Mouse (Mus musculus): Measurements from ENCODE around the gene Map3k3. TPM values are rescaled to one million over a fixed set of nuclear protein-coding genes. Genes with fewer than 3 reads are reported as not detected.

Gene Map3k3
- polyA plus RNA-seq (2017; shearing (Covaris generic)) = 10 to 100 TPM; 51.2 to 76.6 TPM

DNA sequence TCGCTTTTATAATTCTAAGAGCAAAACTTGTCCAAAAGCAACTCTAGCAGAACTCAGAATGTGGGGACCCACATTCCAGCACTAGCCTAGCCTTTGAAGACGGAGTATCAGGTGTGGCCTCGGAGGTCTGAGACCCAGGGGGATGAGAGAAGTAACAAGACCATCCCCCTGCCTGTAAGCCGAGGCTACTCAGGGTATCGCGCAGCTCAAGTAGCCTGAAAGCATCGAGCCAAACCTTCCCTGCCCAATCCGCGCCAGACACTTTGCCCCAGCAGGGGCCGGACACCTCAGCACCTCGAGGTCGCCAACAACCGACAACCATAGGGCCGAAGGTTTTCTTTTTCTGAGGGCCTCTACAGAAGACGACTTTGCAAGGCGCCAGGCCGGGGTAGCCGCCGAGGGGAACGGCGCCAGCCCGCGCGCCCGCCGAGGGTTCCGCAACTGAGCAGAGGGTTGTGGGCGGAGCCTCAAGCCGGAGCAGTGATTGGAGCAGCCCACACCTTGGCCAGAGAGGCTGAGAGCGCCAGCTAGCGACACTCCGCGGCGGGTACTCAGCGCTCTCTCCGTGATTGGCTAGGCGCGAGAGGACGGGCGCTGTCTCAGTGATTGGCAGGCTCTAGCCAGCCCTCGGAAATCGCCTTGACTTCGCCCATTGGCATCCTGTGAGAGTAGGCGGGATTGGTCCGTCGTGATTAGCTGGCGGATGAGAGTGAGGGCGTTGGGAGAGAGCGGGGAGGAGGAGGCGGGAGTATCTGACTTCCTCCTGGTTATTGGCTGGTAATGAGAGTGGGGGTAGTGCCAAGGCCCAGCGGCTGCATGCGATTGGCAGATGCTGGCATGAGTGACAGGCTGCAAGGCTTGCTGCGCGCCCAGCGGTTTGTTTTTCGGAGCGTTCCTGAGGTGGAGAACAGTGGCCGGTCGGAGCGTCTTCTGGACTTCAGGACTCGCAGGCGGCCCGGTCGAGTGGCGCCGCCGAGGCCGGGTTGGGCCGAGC is at the start of gene Map3k3:
Gene Map3k3, plus strand, starts transcription at position 906 of the 994 bp plus-strand sequence.

DNA sequence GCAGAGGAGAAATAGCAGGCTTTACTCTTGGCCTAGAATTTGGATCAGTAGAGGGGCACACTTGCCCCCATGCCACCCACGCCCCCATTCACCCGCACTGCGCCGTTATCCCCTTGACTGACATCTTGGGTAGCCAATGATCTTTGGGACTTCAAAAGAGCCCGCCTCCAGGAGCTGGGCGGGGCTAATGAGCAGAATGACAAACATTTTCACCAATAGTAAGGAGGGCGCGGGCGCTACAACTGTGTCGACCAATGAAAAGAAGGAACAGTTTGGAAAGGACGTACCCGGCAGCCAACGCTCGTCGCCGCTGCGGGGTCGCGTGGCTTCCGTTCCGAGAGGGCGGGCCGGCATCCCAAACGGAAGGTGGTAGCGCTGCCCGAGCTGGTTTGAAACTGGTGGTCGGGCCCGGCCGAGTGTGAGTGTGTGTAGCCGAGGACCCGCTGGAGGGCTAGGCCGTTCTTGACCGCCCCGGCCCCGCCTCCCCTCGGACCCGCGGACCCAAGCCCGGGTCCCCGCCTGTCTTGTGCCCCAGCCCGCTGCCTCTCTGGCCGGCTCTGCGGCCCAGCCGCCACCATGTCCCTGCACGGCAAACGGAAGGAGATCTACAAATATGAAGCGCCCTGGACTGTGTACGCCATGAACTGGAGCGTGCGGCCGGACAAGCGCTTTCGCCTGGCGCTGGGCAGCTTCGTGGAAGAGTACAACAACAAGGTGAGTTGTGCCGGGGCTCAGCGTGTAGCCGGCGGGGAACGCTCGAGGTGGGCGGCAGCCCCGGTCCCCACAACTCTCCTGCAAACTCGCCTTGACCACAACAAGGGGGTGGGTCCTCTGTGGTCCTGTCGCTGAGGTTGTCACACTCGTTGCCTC is 47.6 kb upstream of the Map3k3 start, which contains the start of gene Dcaf7:
Gene Dcaf7, plus strand, starts transcription at position 325 of the 870 bp plus-strand sequence.

DNA sequence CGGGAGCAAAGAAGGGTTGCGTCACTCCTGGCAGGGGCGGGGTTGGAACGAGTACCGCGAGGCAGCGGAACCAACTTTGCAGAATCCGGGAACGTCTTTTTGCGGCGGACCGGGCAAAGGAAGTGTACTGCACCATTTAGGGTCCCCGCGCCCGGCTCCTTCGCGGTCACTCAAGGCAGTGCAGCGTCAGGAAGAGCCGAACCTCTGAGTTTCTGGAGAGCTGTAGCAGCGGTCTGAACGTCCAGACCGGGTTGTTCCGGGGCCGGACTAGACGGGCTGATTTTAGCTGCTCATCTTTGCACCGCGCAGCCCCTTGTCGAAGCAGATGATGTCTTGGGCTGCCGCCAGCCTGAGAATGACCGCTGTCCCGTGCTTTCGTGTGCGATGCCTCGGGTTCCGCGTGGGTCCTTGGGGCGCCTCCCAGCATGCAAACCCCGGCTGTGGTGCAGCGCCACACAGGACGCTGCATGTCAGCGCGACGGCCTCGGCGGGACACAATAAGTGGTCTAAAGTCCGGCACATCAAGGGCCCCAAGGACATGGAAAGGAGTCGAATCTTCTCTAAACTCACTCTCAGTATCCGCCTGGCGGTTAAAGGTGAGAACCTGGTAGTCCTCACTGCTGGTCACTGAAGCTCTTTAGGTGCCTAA is 18.4 kb upstream of the Map3k3 start, which contains the start of gene Taco1:
Gene Taco1, plus strand, starts transcription at position 139 of the 649 bp plus-strand sequence.

GRCm38 (mm10) chr11:106160841-106161721 is 76.7 kb downstream of the Map3k3 start, which contains the start of the genes Gm10840 and Limd2:
Gene Gm10840, plus strand, starts transcription at chr11:106160850.
Gene Limd2, minus strand, starts transcription at chr11:106160860.

DNA sequence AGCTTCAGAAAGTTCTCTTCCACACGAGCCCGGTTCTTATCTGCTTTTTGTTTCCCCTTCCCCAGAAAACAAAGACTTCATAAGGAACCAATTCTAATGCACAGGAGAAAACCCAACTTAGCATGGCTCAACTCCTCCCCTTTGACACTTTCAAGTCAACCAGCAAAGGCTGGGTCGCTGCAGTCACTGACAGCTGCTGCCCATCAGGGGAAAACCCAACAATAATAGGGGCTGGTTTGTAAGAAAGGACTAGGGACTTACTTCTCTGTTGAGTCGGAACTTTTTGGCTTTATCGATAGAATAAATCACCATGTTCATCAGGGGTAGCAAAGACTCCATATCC is 117.7 kb downstream of the Map3k3 start, which contains the start of gene Strada:
Gene Strada, minus strand, starts transcription at position 46 of the 343 bp plus-strand sequence.

Other genes with a start within 250 kb of the Map3k3 start
- gene Cyb561, start 131.3 kb upstream of the Map3k3 start, polyA plus RNA-seq (2017; shearing (Covaris generic)) = 1 to 10 TPM in 1 of 2 experiments, under 1 TPM in 1; 0.65 to 1.6 TPM
- gene Ace, start 116.7 kb upstream of the Map3k3 start, polyA plus RNA-seq (2017; shearing (Covaris generic)) = under 1 TPM; 0.30 to 0.34 TPM
- gene Ace3, start 89.9 kb upstream of the Map3k3 start, polyA plus RNA-seq (2017; shearing (Covaris generic)) = under 1 TPM in 1 of 2 experiments, not detected in 1; 0.07 TPM
- gene Kcnh6, start 76.5 kb upstream of the Map3k3 start, polyA plus RNA-seq (2017; shearing (Covaris generic)) = under 1 TPM; 0.05 TPM
- 10 to 100 TPM; 51.8 to 78.4 TPM for gene Dcaf7, start 47.7 kb upstream of the Map3k3 start, polyA plus RNA-seq (2017; shearing (Covaris generic))
- gene Taco1, start 18.6 kb upstream of the Map3k3 start, polyA plus RNA-seq (2017; shearing (Covaris generic)) = 10 to 100 TPM; 14.3 to 15.8 TPM
- 1 to 10 TPM; 1.3 to 2.4 TPM for gene Gm10840, start 76.2 kb downstream of the Map3k3 start, polyA plus RNA-seq (2017; shearing (Covaris generic))
- 1,000 to 10,000 TPM; 1,468 to 2,043 TPM for gene Limd2, start 76.2 kb downstream of the Map3k3 start, polyA plus RNA-seq (2017; shearing (Covaris generic))
- gene Strada, start 117.6 kb downstream of the Map3k3 start, polyA plus RNA-seq (2017; shearing (Covaris generic)) = 10 to 100 TPM; 25.7 to 29.6 TPM
- 10 to 100 TPM; 92.0 to 94.0 TPM for gene Ccdc47, start 131.7 kb downstream of the Map3k3 start, polyA plus RNA-seq (2017; shearing (Covaris generic))
- 10 to 100 TPM; 68.5 to 81.4 TPM for gene Ddx42, start 132.3 kb downstream of the Map3k3 start, polyA plus RNA-seq (2017; shearing (Covaris generic))
- gene Ftsj3, start 171.5 kb downstream of the Map3k3 start, polyA plus RNA-seq (2017; shearing (Covaris generic)) = 10 to 100 TPM; 41.8 to 72.1 TPM
- 100 to 1,000 TPM; 169 to 199 TPM for gene Psmc5, start 171.5 kb downstream of the Map3k3 start, polyA plus RNA-seq (2017; shearing (Covaris generic))
- gene Smarcd2, start 188.4 kb downstream of the Map3k3 start, polyA plus RNA-seq (2017; shearing (Covaris generic)) = 100 to 1,000 TPM; 132 to 161 TPM
- under 1 TPM; 0.05 to 0.17 TPM for gene Tcam1, start 192.1 kb downstream of the Map3k3 start, polyA plus RNA-seq (2017; shearing (Covaris generic))
- gene Gh, start 217.3 kb downstream of the Map3k3 start, polyA plus RNA-seq (2017; shearing (Covaris generic)) = not detected
- 10 to 100 TPM; 32.3 to 47.4 TPM for gene Cd79b, start 230.1 kb downstream of the Map3k3 start, polyA plus RNA-seq (2017; shearing (Covaris generic))